Mouse (Mus musculus): ENCODE measurements around the gene Nagpa.

GRCm38 (mm10) chr16:5183310-5183975 lies 20.4 kb downstream of the Nagpa start:
- TF ChIP-seq CTCF (IDR thresholded peaks at IDR 0.05; ENCODE audit: insufficient read depth, low read length) (no peak), POLR2A (IDR thresholded peaks at IDR 0.05; ENCODE audit: borderline replicate concordance, extremely low read depth, low read depth, low read length) (no peak)

All from lung, adult 2 months (tissue).